Mouse (Mus musculus) liver, embryonic 14.5 days (tissue): ENCODE measurements around the gene Npm1. TPM values are rescaled to one million over a fixed set of nuclear protein-coding genes. Genes with fewer than 3 reads are reported as not detected.
A peak's percentile ranks its signal among the peaks of the same experiment; 100 is the strongest.

Experiments
- ATAC-seq: fragments of 200-750 bp; cut with Nextera tagmentation; 2 replicates; pipeline ENCODE4 v1.8.0; 2017; ENCODE audit warnings: moderate number of reproducible peaks, mild to moderate bottlenecking, moderate library complexity; ENCODE audit not compliant: insufficient read depth
- DNase-seq, 3 experiments: peaks; one replicate each; pipeline ENCODE4 v3.0.0-alpha.2; 2012 to 2013; ENCODE audit warnings: low read depth in 3 of 3, low spot score in 3 of 3
- H3K27ac ChIP-seq: fragments of 300-500 bp; sonication (generic); 2 replicates; pipeline ENCODE4 v1.5.1; 2014; ENCODE audit warnings: moderate library complexity, mild to moderate bottlenecking, control low read depth, inconsistent platforms
- H3K27me3 ChIP-seq: fragments of 300-500 bp; sonication (generic); 2 replicates; pipeline ENCODE4 v1.6.1; 2014; ENCODE audit warnings: mild to moderate bottlenecking, low read length, moderate library complexity; ENCODE audit not compliant: control insufficient read depth, insufficient read depth
- H3K36me3 ChIP-seq: fragments of 300-500 bp; sonication (generic); replicated peaks from 2 replicates; pipeline ENCODE4 v1.6.1; 2014; ENCODE audit warnings: low read depth; ENCODE audit not compliant: control insufficient read depth, insufficient read depth
- H3K4me1 ChIP-seq, 2 experiments: fragments of 200-500 bp in 1 of 2; fragments of 300-500 bp in 1 of 2; sonication (generic) in 1 of 2; replicated peaks; 2 replicates each; pipeline ENCODE4 v1.6.1; 2012 to 2014; ENCODE audit warnings: antibody characterized with exemption in 1 of 2, inconsistent platforms in 1 of 2, low read length in 1 of 2; ENCODE audit not compliant: control insufficient read depth in 2 of 2, insufficient read depth in 2 of 2
- H3K4me2 ChIP-seq: fragments of 300-500 bp; sonication (generic); 2 replicates; pipeline ENCODE4 v1.6.1; 2014; ENCODE audit warnings: low read depth, mild to moderate bottlenecking, control low read depth, moderate library complexity
- H3K4me3 ChIP-seq, 2 experiments: fragments of 200-500 bp in 1 of 2; fragments of 300-500 bp in 1 of 2; sonication (generic) in 1 of 2; 2 replicates each; pipeline ENCODE4 v1.5.1; 2012 to 2014; ENCODE audit warnings: low read depth in 2 of 2, low read length in 2 of 2, mild to moderate bottlenecking in 2 of 2, control low read depth in 1 of 2, inconsistent platforms in 1 of 2, moderate library complexity in 1 of 2; ENCODE audit not compliant: insufficient read depth in 1 of 2
- H3K9ac ChIP-seq: fragments of 300-500 bp; sonication (generic); replicated peaks from 2 replicates; pipeline ENCODE4 v1.6.1; 2014; ENCODE audit warnings: mild to moderate bottlenecking, control low read depth, moderate library complexity
- H3K9me3 ChIP-seq: fragments of 300-500 bp; sonication (generic); 2 replicates; pipeline ENCODE4 v1.6.1; 2016; ENCODE audit warnings: low read length, mixed read lengths; ENCODE audit not compliant: control insufficient read depth
- CTCF ChIP-seq: IDR thresholded peaks from 2 replicates; pipeline ENCODE4 v1.5.1; 2016; ENCODE audit warnings: antibody characterized with exemption, low read depth, control low read depth
- EP300 ChIP-seq: IDR thresholded peaks from 2 replicates; pipeline ENCODE4 v1.6.1; 2016; ENCODE audit warnings: antibody characterized with exemption, low read depth
- WGBS: fragments of 180-500 bp; shearing (Covaris S2); extraction: QIAGEN DNeasy Blood & Tissue Kit; methylation state at CpG from one replicate; pipeline ENCODE4 v1.1.7; 2014; ENCODE audit not compliant: insufficient replicate concordance; 5-methylcytosine and 5-hydroxymethylcytosine counted together
- polyA plus RNA-seq, 2 experiments: library from polyadenylated mRNA; depleted of rRNA in 1 of 2; stranded (reverse) in 1 of 2; unstranded in 1 of 2; fragments of >200 nt; fragmentation: Nextera tagmentation in 1 of 2; extraction: Ambion mirVana in 1 of 2; gene quantifications; 2 replicates each; pipeline versions ENCODE4 v1.2.1 to v1.2.3; 2012 to 2014

Gene Npm1
- polyA plus RNA-seq, 2 experiments, result 654 to 703 TPM

GRCm38 (mm10) chr11:33149088-33149436, 13.9 kb downstream of the Npm1 start:
- no peaks in the 10 kb centered on the region for H3K4me1 ChIP-seq
- peaks cover 33% of the 10 kb centered on the region for H3K36me3 ChIP-seq
- no peak overlapping the region for H3K4me3 ChIP-seq
- H3K9me3 ChIP-seq, result no peaks in the 10 kb centered on the region
- TF ChIP-seq CTCF (no peak), EP300 (no peak)
- H3K4me2 ChIP-seq, result no peak overlapping the region
- DNase-seq (no peak), ATAC-seq (no peak)
- peaks cover 43% of the 10 kb centered on the region for H3K27me3 ChIP-seq
- no peak overlapping the region for H3K27ac ChIP-seq
- H3K9ac ChIP-seq, result no peak overlapping the region
- WGBS, result 11% methylated on average over 3 of the region's 3 CpGs

- peak overlapping the region; percentile 57 for H3K4me2 ChIP-seq
- no peaks in the 10 kb centered on the region for H3K9me3 ChIP-seq
- no peaks in the 10 kb centered on the region for H3K4me1 ChIP-seq
- WGBS, result 6% methylated on average over 23 of the region's 23 CpGs
- H3K4me3 ChIP-seq, result peak overlapping the region; percentile 16 to 46
- TF ChIP-seq CTCF, result peak; percentile 78
- no peak for TF ChIP-seq EP300
- H3K27me3 ChIP-seq, result peaks cover 48% of the 10 kb centered on the region
- H3K27ac ChIP-seq, result no peak overlapping the region
- H3K9ac ChIP-seq, result no peak overlapping the region
- DNase-seq (peak; percentile 31 to 52 (median 51)), ATAC-seq (peak; percentile 59)
- peaks cover 28% of the 10 kb centered on the region for H3K36me3 ChIP-seq
Observed at GRCm38 (mm10) chr11:33148338-33149087, 14.5 kb downstream of the Npm1 start.

GRCm38 (mm10) chr11:33147572-33148337, 15.3 kb downstream of the Npm1 start:
- DNase-seq, result no peak
- Histone ChIP-seq H3K4me1 (no peaks in the 10 kb centered on the region), H3K9ac (no peak overlapping the region), H3K27me3 (peaks cover 51% of the 10 kb centered on the region), H3K36me3 (peaks cover 21% of the 10 kb centered on the region), H3K9me3 (no peaks in the 10 kb centered on the region), H3K27ac (no peak overlapping the region), H3K4me2 (peak overlapping the region; percentile 57), H3K4me3 (peak overlapping the region; percentile 16 to 46)
- ATAC-seq, result peak; percentile 45
- WGBS, result under 1% methylated on average over 68 of the region's 85 CpGs
- TF ChIP-seq CTCF (no peak), EP300 (no peak)

- no peak for ATAC-seq
- no peaks in the 10 kb centered on the region for H3K4me1 ChIP-seq
- WGBS, result under 1% methylated on average over 33 of the region's 53 CpGs
- DNase-seq, result no peak
- H3K27ac ChIP-seq, result no peak within 1 kb of the TSS
- H3K9me3 ChIP-seq, result no peaks in the 10 kb centered on the region
- no peak within 1 kb of the TSS for H3K9ac ChIP-seq
- TF ChIP-seq EP300, result no peak
- TF ChIP-seq CTCF, result no peak
- peaks cover 51% of the 10 kb centered on the region for H3K27me3 ChIP-seq
- H3K4me3 ChIP-seq, result peak within 1 kb of the TSS; percentile 16 to 46
- H3K36me3 ChIP-seq, result peaks cover 17% of the 10 kb centered on the region
- peak within 1 kb of the TSS; percentile 57 for H3K4me2 ChIP-seq
Observed at GRCm38 (mm10) chr11:33147171-33147571, 15.8 kb downstream of the Npm1 start, which contains the start of gene Fgf18. TSS of gene Fgf18 (minus strand) at chr11:33147400.

GRCm38 (mm10) chr11:33146651-33147131, 16.3 kb downstream of the Npm1 start:
- Histone ChIP-seq H3K4me3 (peak overlapping the region in 1 of 2 experiments; percentile 46; a peak in 2 of 4 replicates), H3K4me2 (peak overlapping the region; percentile 57), H3K4me1 (no peaks in the 10 kb centered on the region), H3K9me3 (no peaks in the 10 kb centered on the region), H3K27ac (no peak overlapping the region), H3K27me3 (peaks cover 51% of the 10 kb centered on the region), H3K36me3 (peaks cover 12% of the 10 kb centered on the region), H3K9ac (no peak overlapping the region)
- DNase-seq (no peak), ATAC-seq (no peak)
- 4% methylated on average over 30 of the region's 30 CpGs for WGBS
- TF ChIP-seq EP300, result no peak
- no peak for TF ChIP-seq CTCF
